13 mouse cellular contexts compared by ENCODE assay signal in the genomic region with DNA sequence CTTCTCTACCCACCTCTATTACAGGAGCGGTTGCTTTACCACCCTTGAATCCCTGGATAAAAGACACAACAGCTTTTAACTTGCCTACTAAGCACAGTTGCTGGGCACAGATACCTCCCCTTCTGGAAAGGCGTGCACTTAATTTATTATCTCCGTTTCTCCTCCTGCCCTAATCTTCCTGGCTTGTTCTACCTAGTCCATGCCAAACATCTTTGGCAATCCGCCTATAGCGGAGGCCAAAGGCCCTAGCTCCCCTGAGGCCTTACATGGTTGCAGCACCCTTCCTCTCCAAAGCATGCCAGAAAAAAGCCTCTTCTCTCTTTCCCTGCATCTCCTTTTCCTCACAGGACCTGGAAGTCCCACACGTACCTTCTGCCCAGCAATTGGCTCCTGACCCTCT. TPM values are rescaled to one million over a fixed set of nuclear protein-coding genes. Genes with fewer than 3 reads are reported as not detected.
A peak's percentile ranks its signal among the peaks of the same experiment; 100 is the strongest.
DNase-seq lines count a peak whose midpoint lies in the region; ATAC-seq lines count a peak whose summit lies in the region.
"Had no signal": no experiment of that assay in that cellular context is flagged by ENCODE, and none has a peak within 500 bp of the region (broad histone marks: within the 10 kb centered on the region; RNA-seq: fewer than 3 reads in every experiment).

No protein-coding gene starts in this region.

- peaks cover 8% of the 10 kb centered on the region; the same call in 1 of the 2 replicates for H3K4me1 ChIP-seq in kidney, embryonic 14.5 days (ENCODE audit: control insufficient read depth, insufficient read depth, low read length)

- no peaks in the 10 kb centered on the region for H3K27me3 ChIP-seq in kidney, embryonic 14.5 days (ENCODE audit: control insufficient read depth, insufficient read depth, low read length)

- no peaks in the 10 kb centered on the region for H3K9me3 ChIP-seq in kidney, embryonic 14.5 days (ENCODE audit: control insufficient read depth, low read length)
- H3K9me3 ChIP-seq: hindbrain, embryonic 10.5 days had no signal

- no peak overlapping the region for H3K4me3 ChIP-seq in kidney, embryonic 14.5 days (ENCODE audit: low read length)
- H3K4me3 ChIP-seq: hindbrain, embryonic 10.5 days; left cerebral cortex, adult 2 months had no signal

- H3K27ac ChIP-seq in kidney, embryonic 14.5 days (ENCODE audit: low read depth, low read length) = no peak overlapping the region
- H3K27ac ChIP-seq: hindbrain, embryonic 10.5 days; kidney, postnatal 0 days; left cerebral cortex, adult 2 months had no signal

- DNase-seq in kidney, adult 18-20 months = peak; percentile 32
- DNase-seq in heart, adult 8-10 months (ENCODE audit: low spot score) = peak; percentile 50
- DNase-seq in heart, postnatal 10 days = peak; percentile 72 to 83
- no peak for DNase-seq in urinary bladder, postnatal 25 days (ENCODE audit: low spot score)
- no peak for DNase-seq in urinary bladder, postnatal 4 days (ENCODE audit: low spot score in 2 of 2)
- DNase-seq: cerebellum, adult 9-10 months had no signal

- H3K4me2 ChIP-seq in kidney, embryonic 14.5 days (replicated peaks; ENCODE audit: low read depth, low read length) = no peak overlapping the region
- H3K4me2 ChIP-seq: liver, embryonic 11.5 days had no signal

- no peaks in the 10 kb centered on the region for H3K36me3 ChIP-seq in kidney, embryonic 14.5 days (ENCODE audit: control insufficient read depth, insufficient read depth, low read length)
- H3K36me3 ChIP-seq: hindbrain, embryonic 10.5 days had no signal

- no peak for ATAC-seq in kidney, embryonic 14.5 days (ENCODE audit: low FRiP score, low TSS enrichment)
- ATAC-seq in megakaryocyte-erythroid progenitor cell, adult 5-6 weeks (replicated peaks; ENCODE audit: low FRiP score, low TSS enrichment, poor library complexity, severe bottlenecking) = 0 out of 2 replicates have a peak, but pooled peaks have one; percentile 41
- ATAC-seq: lung, postnatal 0 days had no signal

- WGBS in kidney, embryonic 14.5 days = 93% methylated on average over 6 of the region's 6 CpGs

- no peak overlapping the region for H3K9ac ChIP-seq in kidney, embryonic 14.5 days (ENCODE audit: low read depth, low read length)

- intact Hi-C loops in heart, postnatal 10 days (cut with DNase I) = loop anchor here (2.0 kb wide), 1 partner anchor 28 kb away; no protein-coding TSS in a partner anchor

RNA-seq across cellular contexts. Expression of gene Gpat3, which starts 18.9 kb away (rescaled TPM):
- 0.42 and 0.49 TPM in 2 replicates for polyA plus RNA-seq in kidney, embryonic 14.5 days (2014; fragmentation: Nextera tagmentation; extraction: Ambion mirVana)
- total RNA-seq in heart, adult 8-10 months (2022) = 10 to 100 TPM; 20.5 to 28.0 (median 23.1) TPM
- 10 to 100 TPM; 28.3 to 43.5 TPM for total RNA-seq in heart, postnatal 10 days (2021)
- 0.45 and 2.6 TPM in 2 replicates for total RNA-seq in megakaryocyte-erythroid progenitor cell, adult 5-6 weeks (2014; fragmentation: Nextera tagmentation)
- total RNA-seq in megakaryocyte-erythroid progenitor cell, adult 5-6 weeks (2017) = 0.65 TPM in 1 of 2 replicates, not detected in the other

RNA-seq across cellular contexts. Expression of gene Abraxas1, which starts 43.7 kb away (rescaled TPM):
- polyA plus RNA-seq in kidney, embryonic 14.5 days (2014; fragmentation: Nextera tagmentation; extraction: Ambion mirVana) = 31.5 and 33.8 TPM in 2 replicates
- 10 to 100 TPM in 2 of 4 experiments, 1 to 10 TPM in 2; 9.3 to 12.5 (median 10.1) TPM for total RNA-seq in heart, adult 8-10 months (2022)
- 10 to 100 TPM; 12.8 to 17.4 TPM for total RNA-seq in heart, postnatal 10 days (2021)
- total RNA-seq in megakaryocyte-erythroid progenitor cell, adult 5-6 weeks (2014; fragmentation: Nextera tagmentation) = 38.0 and 45.0 TPM in 2 replicates
- total RNA-seq in megakaryocyte-erythroid progenitor cell, adult 5-6 weeks (2017) = 46.8 and 81.4 TPM in 2 replicates

Comparison
In these comparisons a context has a peak if more than half of its experiments do, and no peak if none do; other contexts are left out.
1. DNase-seq: peak in kidney, adult 18-20 months (single experiment), heart, adult 8-10 months (single experiment) and heart, postnatal 10 days (2 of 2); none in urinary bladder, postnatal 25 days (single experiment) and urinary bladder, postnatal 4 days (0 of 2).
2. RNA of gene Gpat3, which starts 18.9 kb away (total RNA-seq): 28.3 to 43.5 TPM in heart, postnatal 10 days and 20.5 to 28.0 TPM in heart, adult 8-10 months; 0.45 to 2.6 TPM in megakaryocyte-erythroid progenitor cell, adult 5-6 weeks; every median in the first group is over 4 times any median in the second.